Mouse (Mus musculus): ENCODE measurements at regions not wholly inside any gene's neighbourhood (a gene's known extent, or its start where the extent isn't known, plus 50 kb on each side); places are given as distances from the start of the nearest gene placed in this dataset.
"Not testable (repeated sequence)": the region's sequence is repeated elsewhere in the genome, so short reads cannot be mapped to it uniquely, and the experiment has no call there.

- no peak for DNase-seq
Measured at GRCm38 (mm10) chr17:50407249-50407990, 101.8 kb upstream of the Plcl2 start.

GRCm38 (mm10) chr17:50408581-50408980 lies 100.6 kb upstream of the Plcl2 start:
- no peak for DNase-seq

- DNase-seq: no peak
Measured at GRCm38 (mm10) chr17:50409271-50409670, 99.9 kb upstream of the Plcl2 start.

- no peak for DNase-seq
Measured at GRCm38 (mm10) chr17:50409895-50410294, 99.3 kb upstream of the Plcl2 start.

- DNase-seq: no peak
Measured at GRCm38 (mm10) chr17:50410296-50410695, 98.9 kb upstream of the Plcl2 start.

- DNase-seq: no peak
Measured at GRCm38 (mm10) chr17:50412446-50412845, 96.8 kb upstream of the Plcl2 start.

- DNase-seq: no peak
Measured at GRCm38 (mm10) chr17:50413916-50414315, 95.3 kb upstream of the Plcl2 start.

- DNase-seq: no peak
Measured at GRCm38 (mm10) chr17:50415331-50416005, 93.7 kb upstream of the Plcl2 start.

GRCm38 (mm10) chr17:50416119-50416518 lies 93.1 kb upstream of the Plcl2 start:
- no peak for DNase-seq

GRCm38 (mm10) chr17:50416538-50417113 lies 92.6 kb upstream of the Plcl2 start:
- DNase-seq: no peak

- DNase-seq: peak; percentile 55
Measured at GRCm38 (mm10) chr17:50418863-50419383, 90.3 kb upstream of the Plcl2 start.

- DNase-seq: not testable (repeated sequence)
Measured at GRCm38 (mm10) chr17:50419551-50419950, 89.7 kb upstream of the Plcl2 start.

GRCm38 (mm10) chr17:50419966-50420365 lies 89.2 kb upstream of the Plcl2 start:
- no peak for DNase-seq

GRCm38 (mm10) chr17:50420690-50421089 lies 88.5 kb upstream of the Plcl2 start:
- DNase-seq: no peak

- DNase-seq: peak; percentile 46
Measured at GRCm38 (mm10) chr17:50421476-50421875, 87.7 kb upstream of the Plcl2 start.

- no peak for DNase-seq
Measured at GRCm38 (mm10) chr17:50425110-50425509, 84.1 kb upstream of the Plcl2 start.

- DNase-seq: no peak
Measured at GRCm38 (mm10) chr17:50425531-50425930, 83.7 kb upstream of the Plcl2 start.

GRCm38 (mm10) chr17:50426146-50426545 lies 83.1 kb upstream of the Plcl2 start:
- DNase-seq: no peak

GRCm38 (mm10) chr17:50427331-50428003 lies 81.7 kb upstream of the Plcl2 start:
- no peak for DNase-seq

- no peak for DNase-seq
Measured at GRCm38 (mm10) chr17:50428004-50428560, 81.1 kb upstream of the Plcl2 start.

- peak; percentile 70 for DNase-seq
Measured at GRCm38 (mm10) chr17:50432559-50432958, 76.6 kb upstream of the Plcl2 start.

- DNase-seq: no peak
Measured at GRCm38 (mm10) chr17:50438960-50439359, 70.2 kb upstream of the Plcl2 start.

All from adrenal gland, postnatal 10 days (tissue).